Mouse (Mus musculus) liver, embryonic 11.5 days (tissue): Measurements from ENCODE around the gene Rbm6. TPM values are rescaled to one million over a fixed set of nuclear protein-coding genes. Genes with fewer than 3 reads are reported as not detected.

ENCODE experiments used
- ATAC-seq: fragments of 200-750 bp; cut with Nextera tagmentation; replicated peaks from 2 replicates; pipeline ENCODE4 v1.8.0; 2017; ENCODE audit warnings: moderate number of reproducible peaks, mild to moderate bottlenecking, moderate TSS enrichment, moderate library complexity; ENCODE audit not compliant: low FRiP score
- DNase-seq: peaks from one replicate; pipeline ENCODE4 v3.0.0-alpha.2; 2017; ENCODE audit warnings: low spot score
- H3K27ac ChIP-seq: fragments of 300-500 bp; sonication (generic); 2 replicates; pipeline ENCODE4 v1.5.1; 2014; ENCODE audit warnings: mild to moderate bottlenecking, low read depth, low read length, control low read depth
- H3K27me3 ChIP-seq: fragments of 300-500 bp; sonication (generic); replicated peaks from 2 replicates; pipeline ENCODE4 v1.6.1; 2014; ENCODE audit warnings: low read length, mixed read lengths; ENCODE audit not compliant: control insufficient read depth, insufficient read depth
- H3K36me3 ChIP-seq: fragments of 300-500 bp; sonication (generic); 2 replicates; pipeline ENCODE4 v1.6.1; 2014; ENCODE audit warnings: mild to moderate bottlenecking, low read length, moderate library complexity, mixed read lengths; ENCODE audit not compliant: control insufficient read depth, insufficient read depth
- H3K4me1 ChIP-seq: fragments of 300-500 bp; sonication (generic); replicated peaks from 2 replicates; pipeline ENCODE4 v1.6.1; 2014; ENCODE audit warnings: low read length, mixed read lengths; ENCODE audit not compliant: control insufficient read depth, insufficient read depth
- H3K4me2 ChIP-seq: fragments of 300-500 bp; sonication (generic); 2 replicates; pipeline ENCODE4 v1.6.1; 2014; ENCODE audit warnings: mild to moderate bottlenecking, control low read depth, moderate library complexity
- H3K4me3 ChIP-seq: fragments of 300-500 bp; sonication (generic); 2 replicates; pipeline ENCODE4 v1.5.1; 2014; ENCODE audit warnings: low read depth, low read length, control low read depth
- H3K9ac ChIP-seq: fragments of 300-500 bp; sonication (generic); 2 replicates; pipeline ENCODE4 v1.6.1; 2014; ENCODE audit warnings: low read depth, low read length, control low read depth
- H3K9me3 ChIP-seq: fragments of 300-500 bp; sonication (generic); 2 replicates; pipeline ENCODE4 v1.6.1; 2016; ENCODE audit warnings: low read length, inconsistent platforms, mixed read lengths; ENCODE audit not compliant: control insufficient read depth
- WGBS: fragments of 180-500 bp; shearing (Covaris S2); extraction: QIAGEN DNeasy Blood & Tissue Kit; methylation state at CpG from one replicate; pipeline ENCODE4 v1.1.7; 2014; 5-methylcytosine and 5-hydroxymethylcytosine counted together
- polyA plus RNA-seq: library from polyadenylated mRNA; unstranded; fragments of >200 nt; fragmentation: Nextera tagmentation; extraction: Ambion mirVana; gene quantifications from 2 replicates; pipeline ENCODE4 v1.2.1, GENCODE M21; 2014

Gene Rbm6
- polyA plus RNA-seq, 1 experiment from 2014 or later = 60.9 TPM

DNA sequence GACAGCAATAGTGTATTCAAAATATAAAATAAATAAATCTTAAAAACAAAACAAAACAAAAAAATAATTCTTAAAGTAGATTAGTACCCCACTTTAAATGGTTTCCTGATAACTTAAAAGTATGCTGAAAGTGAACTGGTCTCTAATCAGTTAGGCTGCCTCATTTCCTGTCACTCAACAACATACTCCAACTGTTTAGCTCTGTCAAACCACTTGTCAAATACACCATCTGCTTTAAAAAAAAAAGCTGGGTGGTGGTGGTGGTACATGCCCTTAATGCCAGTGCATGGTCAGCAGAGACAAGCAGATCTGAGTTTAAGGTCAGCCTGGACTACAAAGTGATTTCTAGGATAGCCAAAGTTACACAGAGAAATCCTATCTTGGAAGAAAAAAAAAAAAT, 96.2 kb downstream of the Rbm6 start:
- Histone ChIP-seq H3K27ac (no peak overlapping the region), H3K4me3 (no peak overlapping the region), H3K4me1 (peaks cover 4% of the 10 kb centered on the region; the same call in 1 of the 2 replicates), H3K36me3 (peaks cover 29% of the 10 kb centered on the region), H3K9me3 (no peaks in the 10 kb centered on the region), H3K27me3 (no peaks in the 10 kb centered on the region), H3K4me2 (no peak overlapping the region), H3K9ac (no peak overlapping the region)
- no peak for ATAC-seq
- DNase-seq = no peak

DNA sequence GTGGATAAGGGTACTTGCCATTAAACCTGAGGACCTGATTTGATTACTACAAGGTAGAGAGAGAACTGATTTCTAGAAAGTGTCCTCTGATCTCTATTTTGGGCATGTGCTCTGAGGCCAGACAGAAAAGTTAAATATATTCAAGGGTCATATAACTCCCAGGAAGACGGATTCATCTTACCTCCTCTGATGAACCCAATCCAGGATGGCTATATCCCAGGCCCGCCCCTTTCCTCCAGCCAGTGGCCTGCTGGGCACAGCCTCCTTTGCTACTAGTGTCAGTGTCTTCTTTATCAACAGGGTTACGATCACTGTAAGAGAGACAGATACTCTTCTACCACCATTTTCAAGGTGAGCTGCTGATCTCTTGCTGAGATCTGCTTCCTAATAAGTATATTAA, 98.6 kb downstream of the Rbm6 start:
- peaks cover 19% of the 10 kb centered on the region for H3K36me3 ChIP-seq
- 88% methylated on average over 3 of the region's 3 CpGs for WGBS
- ATAC-seq = no peak

DNA sequence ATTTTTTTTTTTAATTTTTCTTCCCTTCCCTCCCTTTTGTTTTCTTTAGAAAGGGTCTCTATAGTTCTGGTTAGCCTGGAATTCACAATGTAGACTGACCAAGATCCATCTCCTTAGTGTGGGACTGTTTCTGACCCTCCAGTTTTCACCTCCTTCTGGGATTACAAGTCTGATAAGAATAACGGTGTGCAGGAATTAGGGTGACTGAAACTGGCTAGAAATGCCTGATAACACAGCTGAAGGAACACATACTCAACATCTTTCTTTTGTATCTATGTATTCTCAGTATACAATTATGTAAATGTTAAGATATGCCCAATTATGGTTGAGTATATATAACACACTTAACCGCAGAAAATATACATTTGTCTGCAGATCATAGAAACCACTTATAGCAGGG, 101.3 kb downstream of the Rbm6 start:
- H3K4me3 ChIP-seq = no peak overlapping the region
- peak overlapping the region; percentile 85 for H3K27ac ChIP-seq
- no peak overlapping the region for H3K9ac ChIP-seq
- H3K36me3 ChIP-seq = peaks cover 34% of the 10 kb centered on the region
- H3K9me3 ChIP-seq = no peaks in the 10 kb centered on the region
- peak overlapping the region; percentile 71; the same call in 1 of the 2 replicates for H3K4me2 ChIP-seq
- H3K27me3 ChIP-seq = no peaks in the 10 kb centered on the region
- 49% methylated on average over 2 of the region's 2 CpGs for WGBS
- DNase-seq = no peak
- ATAC-seq = no peak
- H3K4me1 ChIP-seq = peaks cover 16% of the 10 kb centered on the region

More for the DNA sequence above, 98.6 kb downstream of the Rbm6 start:
- Histone ChIP-seq H3K27me3 (no peaks in the 10 kb centered on the region), H3K4me2 (no peak overlapping the region), H3K27ac (no peak overlapping the region), H3K4me3 (no peak overlapping the region), H3K9ac (no peak overlapping the region), H3K4me1 (peaks cover 7% of the 10 kb centered on the region), H3K9me3 (no peaks in the 10 kb centered on the region)
- no peak for DNase-seq

DNA sequence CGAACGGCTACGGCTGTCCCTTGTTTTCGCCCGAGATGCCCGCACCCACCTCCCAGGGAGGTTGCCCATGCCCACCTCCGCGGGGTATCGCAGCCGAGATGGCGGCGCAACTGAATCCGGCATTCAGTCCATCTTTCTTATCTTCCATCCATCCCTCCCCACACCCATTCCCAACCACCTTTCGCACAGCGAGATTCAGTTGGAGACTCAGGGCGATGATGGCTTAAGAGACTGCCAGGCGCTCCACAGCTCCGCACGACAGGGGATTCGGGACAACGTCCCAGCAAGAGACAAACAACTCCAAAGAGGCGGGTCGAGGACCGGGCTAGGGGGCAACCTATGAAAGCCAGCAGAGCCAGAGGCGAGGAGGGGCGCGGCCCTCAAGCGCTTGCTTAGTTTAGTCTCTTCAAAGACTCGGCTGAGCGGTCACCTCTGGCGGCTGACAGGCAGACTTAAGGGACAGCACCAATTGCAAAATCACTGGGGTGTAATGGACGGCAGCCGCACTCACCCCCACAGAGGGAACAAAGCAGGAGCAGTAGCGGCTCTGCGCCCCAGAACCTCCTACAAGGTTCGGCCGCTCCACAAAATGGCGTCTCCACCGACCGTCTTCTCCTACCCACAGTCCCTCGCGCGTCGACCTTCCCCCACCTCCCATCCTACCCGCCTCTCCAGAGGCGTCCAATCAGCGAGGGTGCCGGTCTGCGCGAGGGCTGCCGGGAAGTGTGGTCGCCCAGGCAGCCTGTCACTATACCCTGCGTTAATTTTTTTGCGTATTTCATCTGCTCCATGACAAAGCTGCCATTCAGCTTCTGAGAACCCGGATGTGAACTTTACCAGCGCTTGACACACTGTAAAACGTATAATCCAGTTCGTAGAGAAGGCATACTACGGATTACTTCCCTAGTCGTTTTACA, 102.4 kb downstream of the Rbm6 start, which contains the start of gene Rbm5:
TSS of gene Rbm5 (minus strand) at position 623 of the 917 bp plus-strand sequence.
- H3K27me3 ChIP-seq = no peaks in the 10 kb centered on the region
- no peaks in the 10 kb centered on the region for H3K9me3 ChIP-seq
- H3K4me3 ChIP-seq = peak within 1 kb of the TSS; percentile 89
- DNase-seq = peak; percentile 89
- ATAC-seq = peak; percentile 100
- peak within 1 kb of the TSS; percentile 85 for H3K27ac ChIP-seq
- H3K4me1 ChIP-seq = peaks cover 16% of the 10 kb centered on the region
- peaks cover 37% of the 10 kb centered on the region for H3K36me3 ChIP-seq
- H3K9ac ChIP-seq = peak within 1 kb of the TSS; percentile 97
- peak within 1 kb of the TSS; percentile 79 for H3K4me2 ChIP-seq
- WGBS = under 1% methylated on average over 60 of the region's 60 CpGs

DNA sequence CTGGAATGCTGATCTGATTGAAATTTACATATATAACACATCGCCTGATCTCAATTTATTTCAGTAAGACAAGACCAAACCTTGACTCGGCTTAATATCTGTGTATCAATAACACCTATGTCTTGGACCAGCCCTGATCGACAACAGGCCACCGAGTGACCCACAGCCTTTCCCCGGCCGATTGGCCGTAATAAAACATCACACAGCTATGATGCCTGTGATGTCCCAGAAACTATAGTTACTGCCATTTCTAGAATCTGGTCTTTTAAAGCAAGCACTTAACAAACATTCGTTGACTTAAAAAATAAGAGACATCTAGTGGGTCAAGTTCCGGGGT, 103.0 kb downstream of the Rbm6 start:
- peaks cover 38% of the 10 kb centered on the region for H3K36me3 ChIP-seq
- H3K4me1 ChIP-seq = peaks cover 16% of the 10 kb centered on the region
- DNase-seq (no peak), ATAC-seq (no peak)
- peak overlapping the region; percentile 89 for H3K4me3 ChIP-seq
- peak overlapping the region; percentile 79 for H3K4me2 ChIP-seq
- no peaks in the 10 kb centered on the region for H3K9me3 ChIP-seq
- under 1% methylated on average over 9 of the region's 9 CpGs for WGBS
- no peaks in the 10 kb centered on the region for H3K27me3 ChIP-seq
- H3K27ac ChIP-seq = peak overlapping the region; percentile 85; the same call in 1 of the 2 replicates
- peak overlapping the region; percentile 97 for H3K9ac ChIP-seq

DNA sequence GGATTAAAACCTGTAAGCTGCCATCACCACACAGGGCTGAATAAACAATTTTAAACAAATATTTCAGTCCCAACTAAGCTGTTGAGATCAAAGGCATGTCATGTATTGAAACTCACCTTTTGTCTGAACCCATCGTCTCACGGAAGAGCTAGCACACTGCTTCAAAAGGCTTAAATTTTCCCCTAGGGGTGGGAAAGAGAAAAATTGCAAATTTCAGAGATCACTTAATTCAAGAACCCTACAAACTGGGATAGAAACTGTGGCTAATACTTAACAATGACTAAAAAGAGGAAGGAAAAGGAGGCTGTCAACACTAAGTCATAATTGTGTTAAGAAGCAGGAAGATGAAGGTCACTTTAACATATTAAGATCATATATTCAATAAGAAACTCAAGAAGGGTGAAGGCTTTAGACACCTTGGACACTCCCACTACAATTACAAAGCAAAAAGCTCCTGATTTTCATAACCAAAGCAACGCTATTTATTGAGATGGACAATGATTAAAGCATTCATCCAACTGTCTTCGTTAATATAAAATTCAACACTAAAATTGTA, 103.5 kb downstream of the Rbm6 start:
- peaks cover 40% of the 10 kb centered on the region for H3K36me3 ChIP-seq
- H3K4me2 ChIP-seq = peak overlapping the region; percentile 79
- H3K4me1 ChIP-seq = peaks cover 16% of the 10 kb centered on the region
- no peak overlapping the region for H3K27ac ChIP-seq
- WGBS = 31% methylated on average over 4 of the region's 4 CpGs
- H3K4me3 ChIP-seq = peak overlapping the region; percentile 89
- H3K9ac ChIP-seq = peak overlapping the region; percentile 97; the same call in 1 of the 2 replicates
- no peak for ATAC-seq
- no peaks in the 10 kb centered on the region for H3K27me3 ChIP-seq
- no peak for DNase-seq
- H3K9me3 ChIP-seq = no peaks in the 10 kb centered on the region

DNA sequence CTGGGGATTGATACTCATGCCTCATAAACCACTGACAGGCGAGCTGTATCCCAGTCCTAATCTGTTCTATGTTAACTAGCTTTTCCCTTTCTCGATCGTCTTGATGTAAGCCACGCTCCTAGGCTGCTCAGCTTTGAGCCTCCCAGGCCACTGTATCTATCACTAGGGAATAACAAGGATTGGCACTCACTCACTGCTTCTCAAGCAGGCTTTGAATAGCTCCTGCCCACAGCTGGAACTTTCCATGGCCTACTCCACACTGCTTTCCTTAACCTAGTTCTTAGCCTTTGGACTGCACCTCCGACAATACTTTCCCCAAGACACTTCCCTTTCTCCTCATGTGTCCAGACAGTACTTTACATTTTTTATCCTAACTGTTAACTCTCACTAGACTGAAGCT, 104.2 kb downstream of the Rbm6 start:
- H3K4me2 ChIP-seq = peak overlapping the region; percentile 79
- H3K4me3 ChIP-seq = peak overlapping the region; percentile 89; the same call in 1 of the 2 replicates
- H3K27ac ChIP-seq = no peak overlapping the region
- peaks cover 42% of the 10 kb centered on the region for H3K36me3 ChIP-seq
- 91% methylated on average over 5 of the region's 5 CpGs for WGBS
- no peak overlapping the region for H3K9ac ChIP-seq
- H3K9me3 ChIP-seq = no peaks in the 10 kb centered on the region
- H3K4me1 ChIP-seq = peaks cover 16% of the 10 kb centered on the region
- DNase-seq = no peak
- H3K27me3 ChIP-seq = no peaks in the 10 kb centered on the region
- no peak for ATAC-seq

DNA sequence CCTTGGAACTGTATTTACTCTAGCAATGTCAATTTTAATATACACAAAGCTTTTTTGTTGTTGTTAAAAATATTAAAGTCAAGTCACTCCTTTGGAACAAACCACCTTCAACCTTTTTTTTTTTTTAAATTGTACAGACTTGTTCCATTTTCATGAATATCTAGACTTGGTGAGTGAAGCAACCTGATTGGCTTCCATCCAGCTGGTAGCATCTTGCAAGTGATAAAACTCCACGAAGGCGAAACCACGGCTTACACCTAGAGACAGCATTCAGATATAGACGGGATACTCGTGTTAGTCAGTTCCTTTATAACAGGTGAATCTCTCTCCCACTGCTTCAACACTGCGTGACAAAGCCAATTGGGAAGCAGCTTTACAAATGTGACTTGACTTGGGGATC, 113.4 kb downstream of the Rbm6 start:
- Histone ChIP-seq H3K36me3 (peaks cover 63% of the 10 kb centered on the region), H3K9me3 (no peaks in the 10 kb centered on the region), H3K27ac (no peak overlapping the region), H3K27me3 (no peaks in the 10 kb centered on the region), H3K9ac (no peak overlapping the region), H3K4me2 (no peak overlapping the region), H3K4me3 (no peak overlapping the region), H3K4me1 (no peaks in the 10 kb centered on the region)
- ATAC-seq (no peak), DNase-seq (no peak)
- 91% methylated on average over 6 of the region's 6 CpGs for WGBS
